ENCODE assay signal across 16 mouse cellular contexts in genomic region chr16:22606989-22607388, GRCm38 (mm10).
"Had no signal": no experiment of that assay in that cellular context is flagged by ENCODE, and none has a peak within 500 bp of the region (broad histone marks: within the 10 kb centered on the region; RNA-seq: fewer than 3 reads in every experiment).

No protein-coding gene starts in this region.

- H3K4me1 ChIP-seq: neural tube, embryonic 12.5 days; neural tube, embryonic 13.5 days; neural tube, embryonic 15.5 days; stomach, embryonic 15.5 days had no signal

- H3K9ac ChIP-seq: neural tube, embryonic 12.5 days; neural tube, embryonic 13.5 days; neural tube, embryonic 15.5 days; stomach, embryonic 15.5 days had no signal

- H3K9me3 ChIP-seq: neural tube, embryonic 12.5 days; neural tube, embryonic 13.5 days; neural tube, embryonic 15.5 days; stomach, embryonic 15.5 days had no signal

- H3K4me2 ChIP-seq: neural tube, embryonic 12.5 days; neural tube, embryonic 13.5 days; neural tube, embryonic 15.5 days; stomach, embryonic 15.5 days had no signal

- H3K36me3 ChIP-seq: neural tube, embryonic 12.5 days; neural tube, embryonic 13.5 days; neural tube, embryonic 15.5 days; stomach, embryonic 15.5 days had no signal

- H3K4me3 ChIP-seq: neural tube, embryonic 12.5 days; neural tube, embryonic 13.5 days; neural tube, embryonic 15.5 days; stomach, embryonic 15.5 days had no signal

- H3K27me3 ChIP-seq: neural tube, embryonic 12.5 days; neural tube, embryonic 13.5 days; neural tube, embryonic 15.5 days had no signal

- DNase-seq: retina, postnatal 1 day; right cerebral cortex, adult 18-20 months; right cerebral cortex, postnatal 14 days; right cerebral cortex, postnatal 25 days; right cerebral cortex, postnatal 4 days; spleen, adult 18-20 months; thymus, adult 18-20 months; thymus, adult 2 months; thymus, postnatal 14 days; thymus, postnatal 25 days; thymus, postnatal 36 days had no signal

- H3K27ac ChIP-seq: neural tube, embryonic 12.5 days; neural tube, embryonic 13.5 days; neural tube, embryonic 15.5 days; stomach, embryonic 15.5 days; stomach, postnatal 0 days had no signal
